Mouse (Mus musculus): ENCODE results near the gene Pdlim4.
A peak's percentile ranks its signal among the peaks of the same experiment; 100 is the strongest.

The Pdlim4 gene

DNA sequence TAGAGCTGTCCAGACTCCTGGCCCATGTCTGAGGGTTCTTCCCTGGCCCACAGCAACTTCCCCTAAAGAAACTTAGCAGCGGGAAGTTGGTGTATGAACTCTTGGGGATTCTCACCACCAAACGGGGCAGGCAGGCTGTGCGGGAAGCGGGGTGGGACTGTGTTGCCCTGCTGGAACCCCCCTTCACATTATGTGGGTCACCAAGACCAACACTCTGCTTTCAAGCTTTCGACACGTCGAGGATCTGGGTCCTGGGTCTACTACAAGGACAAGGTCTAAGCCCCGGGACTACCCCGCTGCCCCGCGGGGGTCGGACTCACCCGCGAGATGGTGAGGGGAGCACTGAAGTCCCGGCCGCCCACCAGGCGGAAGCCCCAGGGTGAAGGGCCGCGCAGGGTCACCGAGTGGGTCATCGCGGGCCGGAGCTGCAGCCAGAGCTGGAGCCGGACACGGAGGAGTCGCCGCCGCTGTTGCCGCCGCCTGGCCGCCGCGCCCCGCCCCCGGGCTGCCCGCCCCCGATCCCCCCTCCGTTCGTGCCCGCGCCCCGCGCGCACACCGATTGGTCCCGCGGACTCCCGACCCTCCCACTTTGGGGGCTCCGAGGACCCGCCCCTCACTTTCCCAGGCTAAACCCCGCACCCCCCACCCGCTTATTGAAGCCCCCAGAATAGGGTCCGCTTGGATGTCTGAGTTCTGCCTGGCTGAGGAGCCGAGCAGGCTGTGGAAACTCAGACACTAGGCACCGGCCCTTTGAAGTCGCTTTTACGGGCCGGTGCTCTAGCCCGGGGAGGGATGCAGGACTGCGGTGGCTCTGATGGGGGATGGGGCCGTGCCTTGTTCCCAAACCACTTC is at the start of gene Pdlim4:
TSS of gene Pdlim4 (minus strand) at position 495 of the 852 bp plus-strand sequence.
- no peak for DNase-seq (ENCODE audit: low read depth, low spot score)

DNA sequence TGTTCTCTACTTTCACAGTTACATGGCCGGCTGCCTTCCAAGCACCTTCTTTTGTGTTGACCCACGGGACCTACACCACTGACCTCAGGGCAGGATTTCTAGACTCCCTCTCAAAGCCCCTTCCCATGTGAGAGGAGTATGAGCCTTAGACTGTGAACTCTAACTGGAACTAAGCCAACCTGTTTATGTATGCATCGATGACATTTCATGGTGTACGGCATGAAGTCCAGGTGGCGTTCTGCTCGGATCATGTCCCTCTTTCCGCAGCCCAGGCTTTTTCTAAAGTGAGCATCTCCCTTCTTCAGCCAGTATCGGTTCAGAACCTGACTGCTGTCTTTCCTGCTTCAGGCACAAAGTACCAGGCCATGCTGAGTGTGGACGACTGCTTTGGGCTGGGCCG is 48.3 kb upstream of the Pdlim4 start:
- no peak for DNase-seq (ENCODE audit: low read depth, low spot score)

DNA sequence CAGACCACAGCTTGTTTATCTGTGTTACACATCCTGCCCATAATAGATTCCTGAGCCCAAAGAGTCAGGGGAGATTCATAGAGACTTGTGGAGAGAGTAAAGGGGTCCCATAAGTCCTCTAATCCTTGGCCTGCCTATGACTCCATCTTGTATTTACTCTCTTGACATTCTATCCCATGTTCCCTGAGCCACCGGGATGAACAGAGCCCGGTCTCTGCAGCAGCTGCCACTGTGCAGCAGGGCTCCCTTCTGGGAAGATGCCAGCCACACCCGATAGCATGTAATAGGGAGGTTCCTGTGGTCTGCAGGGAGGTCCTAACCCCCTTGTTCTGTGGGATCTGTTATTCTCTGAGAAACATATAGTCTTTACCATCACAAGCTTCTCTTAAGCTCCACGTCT is 47.6 kb upstream of the Pdlim4 start:
- no peak for DNase-seq (ENCODE audit: low read depth, low spot score)

DNA sequence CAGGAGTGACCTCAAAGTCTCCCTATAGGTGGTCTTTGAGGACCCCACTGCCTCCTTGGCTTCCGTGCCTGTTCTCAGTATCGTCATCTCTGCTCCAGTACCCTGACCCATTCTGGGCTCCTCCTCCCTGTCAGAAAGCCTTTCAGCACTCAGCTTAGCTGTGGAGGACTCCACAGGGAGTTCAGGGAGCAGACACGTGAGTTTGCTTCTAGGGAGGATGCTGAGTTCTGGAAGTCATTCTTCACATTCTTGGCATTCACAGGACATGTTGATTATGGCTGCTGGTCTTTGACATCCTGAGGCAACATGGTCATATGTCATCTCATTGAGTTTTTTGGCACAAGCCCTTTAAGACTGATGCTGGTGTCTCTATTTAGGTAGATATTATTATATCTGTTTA is 47.1 kb upstream of the Pdlim4 start:
- no peak for DNase-seq (ENCODE audit: low read depth, low spot score)

- no peak for DNase-seq (ENCODE audit: low read depth, low spot score)
These were observed 46.5 kb upstream of the Pdlim4 start for GRCm38 (mm10) chr11:54115301-54115700.

DNA sequence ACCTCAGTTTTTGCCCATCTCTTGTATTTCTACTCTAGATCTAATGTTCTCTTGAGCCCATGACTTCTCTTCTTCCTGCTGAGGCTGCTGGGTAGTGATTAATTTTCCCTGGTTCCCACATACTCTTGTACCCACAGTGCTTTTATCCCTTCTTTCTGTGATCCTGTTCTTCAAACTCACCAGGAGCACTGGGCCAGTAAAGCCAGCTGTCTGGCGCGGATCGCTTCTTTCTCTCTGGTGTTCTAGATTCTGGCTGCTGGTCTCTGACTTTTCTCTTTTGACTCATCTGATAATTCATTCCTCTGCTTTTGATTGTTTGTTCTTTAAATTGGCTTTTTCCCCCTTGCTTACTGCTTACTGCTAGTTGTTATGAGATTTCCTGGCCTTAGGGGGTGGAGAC is 45.9 kb upstream of the Pdlim4 start:
- DNase-seq (ENCODE audit: low read depth, low spot score) = no peak

- DNase-seq (ENCODE audit: low read depth, low spot score) = no peak
These were observed 44.5 kb upstream of the Pdlim4 start for GRCm38 (mm10) chr11:54113352-54113751.

- peak; percentile 97 for DNase-seq (ENCODE audit: low read depth, low spot score)
These were observed 44.1 kb upstream of the Pdlim4 start for GRCm38 (mm10) chr11:54112920-54113319.

DNA sequence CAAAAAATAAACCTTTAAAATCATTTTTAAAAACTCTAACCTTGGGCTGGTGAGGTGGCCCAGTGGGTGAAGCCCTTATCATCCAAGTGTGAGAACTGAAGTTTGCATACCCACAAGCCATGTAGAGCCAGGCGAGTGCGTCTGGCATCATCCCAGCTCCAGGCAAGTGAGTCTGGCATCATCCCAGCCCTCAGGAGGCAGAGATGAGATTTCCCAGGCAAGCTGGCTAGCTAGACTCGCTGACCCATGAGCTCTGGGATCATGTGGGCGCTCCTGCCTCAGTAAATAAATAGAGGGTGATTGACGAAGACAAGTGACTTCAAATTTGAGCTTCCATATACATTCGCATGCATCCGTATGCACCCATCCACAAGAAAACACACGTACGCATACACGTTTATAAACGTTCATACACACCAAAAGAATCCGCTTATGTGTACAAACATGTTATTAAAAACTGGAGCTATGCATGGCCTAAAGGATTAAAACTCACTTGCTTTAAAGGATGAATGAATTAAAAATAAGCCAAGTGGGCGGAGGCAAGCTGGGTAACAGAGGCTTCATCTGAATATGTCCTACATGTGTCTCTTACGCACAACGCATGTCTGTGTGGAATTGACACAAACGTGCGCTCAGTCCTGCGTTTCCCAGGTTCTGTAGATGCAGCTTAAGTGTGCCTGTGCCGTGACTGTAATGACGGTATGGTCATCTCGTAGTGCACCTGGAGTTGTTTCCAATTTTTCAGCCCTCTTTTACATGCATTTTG is 43.3 kb upstream of the Pdlim4 start:
- DNase-seq (ENCODE audit: low read depth, low spot score) = peak; percentile 71

DNA sequence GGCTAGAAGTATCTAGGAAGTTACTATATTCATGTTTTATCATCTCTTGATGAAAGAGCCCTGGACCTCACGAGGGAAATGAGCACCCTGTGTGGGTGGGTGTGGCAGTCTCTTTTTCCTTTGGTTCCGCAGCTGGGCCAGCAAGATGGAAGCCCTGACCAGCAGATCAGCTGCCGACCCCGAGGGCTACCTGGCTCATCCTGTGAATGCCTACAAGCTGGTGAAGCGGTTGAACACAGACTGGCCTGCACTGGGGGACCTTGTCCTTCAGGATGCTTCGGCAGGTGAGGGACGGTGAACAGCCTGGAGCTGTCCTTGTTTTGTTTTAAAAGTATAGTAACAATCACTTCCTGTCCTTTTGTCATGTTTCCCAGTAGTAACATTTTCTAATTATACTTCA is 42.5 kb upstream of the Pdlim4 start:
- DNase-seq (ENCODE audit: low read depth, low spot score) = no peak

- DNase-seq (ENCODE audit: low read depth, low spot score) = no peak
These were observed 40.1 kb upstream of the Pdlim4 start for GRCm38 (mm10) chr11:54108894-54109293.

DNA sequence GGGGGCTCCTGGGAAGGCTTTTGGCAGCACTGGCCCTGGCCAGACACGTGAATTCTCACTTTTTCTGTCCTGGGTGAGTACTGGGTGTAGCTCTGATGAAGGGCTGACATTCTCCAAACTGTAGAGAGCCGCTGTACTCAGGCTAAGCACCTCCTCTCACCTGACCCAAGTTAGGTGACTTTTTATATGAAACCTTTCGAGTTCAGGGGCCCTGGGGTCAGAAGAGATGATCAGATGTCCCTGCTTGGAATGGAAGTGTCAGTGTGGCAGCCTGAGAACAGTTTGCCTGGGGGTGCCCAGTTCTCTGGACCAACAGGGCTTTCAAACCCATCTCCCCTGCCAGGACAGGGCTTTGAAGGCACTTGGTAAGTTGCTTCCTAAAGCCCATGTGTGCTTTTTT is 39.3 kb upstream of the Pdlim4 start:
- DNase-seq (ENCODE audit: low read depth, low spot score) = no peak

GRCm38 (mm10) chr11:54107239-54107638 is 38.4 kb upstream of the Pdlim4 start:
- peak; percentile 60 for DNase-seq (ENCODE audit: low read depth, low spot score)

DNA sequence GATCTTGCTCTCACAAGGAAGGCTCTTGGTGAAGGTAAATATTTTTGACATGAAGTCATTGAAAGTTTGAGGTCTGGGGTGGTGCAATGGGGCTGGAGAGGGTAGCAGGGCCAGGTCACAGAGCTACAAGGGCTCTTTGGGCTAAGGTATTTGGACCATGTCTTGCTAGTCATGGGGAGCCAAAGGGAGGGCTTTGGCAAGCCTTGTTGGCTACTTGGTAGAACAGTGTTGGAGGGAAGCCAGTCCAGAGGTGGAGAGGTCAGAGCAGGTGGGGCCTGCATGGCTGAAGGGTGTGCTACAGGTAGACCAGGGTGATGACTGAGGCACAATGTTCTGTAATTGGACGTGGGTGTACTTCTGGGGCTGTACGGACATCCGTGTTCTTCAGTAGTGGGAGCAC is 37.9 kb upstream of the Pdlim4 start:
- DNase-seq (ENCODE audit: low read depth, low spot score) = no peak

- no peak for DNase-seq (ENCODE audit: low read depth, low spot score)
These were observed 36.2 kb upstream of the Pdlim4 start for GRCm38 (mm10) chr11:54105011-54105410.

DNA sequence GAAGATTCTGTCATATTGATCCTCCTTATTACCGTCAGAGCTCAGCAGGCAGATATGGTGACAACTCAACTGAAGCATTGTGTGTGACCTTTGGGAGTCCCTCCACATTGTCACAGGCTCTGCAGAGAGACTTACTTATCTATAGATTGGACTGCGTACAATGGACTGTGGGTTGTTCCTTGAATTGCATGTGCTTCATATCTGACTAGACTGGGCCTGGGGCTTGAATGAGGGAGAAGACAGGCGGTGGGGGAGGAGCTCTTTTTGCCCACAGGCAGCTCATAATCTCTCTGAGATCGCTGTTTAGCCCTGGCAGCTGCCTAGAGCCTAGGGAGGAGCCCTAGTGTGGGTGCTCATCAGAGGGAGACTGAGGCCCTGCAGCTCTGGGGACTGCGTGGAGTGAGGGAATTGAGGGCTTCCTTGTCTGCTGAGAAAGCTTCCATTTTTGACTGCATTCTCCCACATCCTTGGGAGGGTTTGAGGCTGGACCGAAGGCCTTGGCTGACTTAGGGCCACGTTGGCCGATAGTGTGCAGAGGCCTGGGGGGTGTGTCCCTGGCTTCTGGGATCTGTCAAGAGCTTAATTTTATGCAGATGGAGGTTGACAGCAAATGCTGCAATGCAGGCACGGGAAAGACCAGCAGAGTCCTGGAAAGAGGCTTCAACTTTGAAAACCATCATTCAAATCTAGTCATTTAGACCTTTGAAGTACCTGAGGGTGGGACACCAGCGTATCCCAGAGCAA is 34.1 kb upstream of the Pdlim4 start:
- no peak for DNase-seq (ENCODE audit: low read depth, low spot score)

GRCm38 (mm10) chr11:54101701-54102100 is 32.9 kb upstream of the Pdlim4 start:
- DNase-seq (ENCODE audit: low read depth, low spot score) = no peak

DNA sequence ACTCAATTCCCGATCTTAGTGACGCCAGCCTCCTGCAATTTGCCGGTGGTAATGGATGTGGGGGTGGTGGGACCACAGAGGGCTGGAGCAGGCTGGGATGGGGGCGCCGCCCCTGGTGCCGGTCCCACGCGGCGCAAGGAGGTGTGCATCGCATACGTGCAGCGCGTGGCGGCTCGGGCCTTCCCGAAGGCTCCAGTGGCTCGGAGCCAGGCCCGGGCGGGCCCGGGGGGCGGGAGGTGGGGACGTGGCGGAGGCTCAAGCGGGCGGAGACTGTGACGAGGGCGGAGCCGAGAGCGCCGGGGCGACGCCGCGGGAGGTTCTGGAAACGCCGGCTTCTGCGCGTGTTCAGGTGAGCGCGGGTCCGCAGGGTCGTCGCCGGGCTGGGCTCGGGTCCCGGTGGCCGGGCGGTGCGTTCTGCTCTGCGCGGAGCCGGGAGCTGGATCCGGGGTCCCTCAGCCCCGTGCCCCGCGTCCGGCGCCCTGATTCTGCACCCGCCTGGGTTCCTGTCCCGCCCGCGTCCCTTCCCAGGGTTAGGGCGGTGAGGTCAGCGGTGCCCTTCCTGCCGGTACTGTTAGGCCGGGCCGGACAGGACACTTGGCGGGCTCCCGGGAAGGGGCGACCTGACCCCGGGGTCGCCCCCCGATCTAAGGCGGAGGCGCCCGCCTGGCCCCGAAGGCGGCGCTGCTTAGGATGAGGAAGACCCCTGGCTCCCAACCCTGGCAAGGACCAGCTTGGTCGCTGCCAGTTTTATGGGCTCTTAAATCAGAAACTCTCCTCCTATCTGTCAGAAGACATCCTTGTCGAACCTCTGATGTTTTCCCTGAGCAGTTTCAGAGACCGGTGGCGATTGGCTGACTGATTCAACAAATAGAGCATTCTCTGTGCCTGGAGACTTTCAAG is 32.1 kb upstream of the Pdlim4 start:
- DNase-seq (ENCODE audit: low read depth, low spot score) = peak; percentile 64

DNA sequence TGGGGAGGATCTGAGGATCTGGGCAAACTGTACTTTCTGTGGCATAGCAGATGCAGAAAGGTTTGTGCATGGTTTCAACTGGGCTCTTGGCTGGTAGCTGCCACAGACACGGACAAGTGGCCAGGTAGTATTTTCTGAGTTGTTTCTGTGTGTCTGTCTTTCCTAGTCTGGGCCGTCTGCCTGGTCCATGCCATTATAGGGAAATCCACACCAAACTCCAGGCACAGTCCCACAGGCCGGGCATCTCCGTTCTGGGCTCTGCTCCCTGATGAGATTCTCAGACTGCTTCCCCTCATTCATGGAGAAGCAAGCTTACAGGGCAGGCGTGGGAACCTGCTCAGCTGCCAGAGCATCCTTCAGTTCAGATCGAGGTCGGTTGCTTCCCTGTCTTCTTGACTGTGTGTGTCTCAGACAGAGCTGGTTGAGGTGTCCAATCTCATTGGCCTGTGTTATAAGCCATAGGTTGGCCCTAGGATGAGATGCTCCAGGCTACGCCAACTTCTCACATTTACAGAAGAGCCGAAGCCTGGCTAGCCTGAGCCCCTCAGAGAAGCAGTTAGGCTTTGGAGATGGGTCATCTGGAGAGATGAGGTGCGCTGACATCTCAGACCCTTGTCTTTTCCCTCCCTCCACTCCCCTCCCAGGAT is 31.4 kb upstream of the Pdlim4 start, which contains the start of gene P4ha2:
TSS of gene P4ha2 (plus strand) at position 51 of the 647 bp plus-strand sequence.
- DNase-seq (ENCODE audit: low read depth, low spot score) = no peak

- peak; percentile 73 for DNase-seq (ENCODE audit: low read depth, low spot score)
These were observed 24.2 kb upstream of the Pdlim4 start for GRCm38 (mm10) chr11:54093000-54093399.

DNA sequence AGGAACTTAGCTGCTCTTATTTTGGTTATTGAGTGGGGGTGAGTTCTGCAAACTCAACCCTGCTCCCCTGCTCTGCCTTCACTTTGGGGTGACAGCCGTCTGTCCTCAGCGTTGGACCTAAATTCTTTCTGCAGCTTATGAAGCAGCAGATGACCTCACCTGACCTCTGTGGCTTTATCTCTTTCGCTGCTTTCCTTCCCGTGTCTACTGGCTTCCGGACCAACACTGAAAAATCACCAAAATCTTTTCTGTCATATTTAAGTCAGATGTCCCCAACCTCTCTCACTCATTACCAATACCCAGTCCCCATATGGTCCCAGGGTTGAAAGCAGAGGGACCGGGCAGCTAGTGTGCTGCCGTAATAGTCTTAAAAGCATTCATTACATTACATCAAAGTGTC is 23.4 kb upstream of the Pdlim4 start:
- no peak for DNase-seq (ENCODE audit: low read depth, low spot score)

All from skeletal muscle tissue, adult 2 months (tissue).